Mouse (Mus musculus): Measurements from ENCODE around the gene 1810055G02Rik. TPM values are rescaled to one million over a fixed set of nuclear protein-coding genes. Genes with fewer than 3 reads are reported as not detected.

1810055G02Rik gene
- polyA plus RNA-seq (2012; rRNA removed), result 32.8 and 37.2 TPM in 2 replicates

DNA sequence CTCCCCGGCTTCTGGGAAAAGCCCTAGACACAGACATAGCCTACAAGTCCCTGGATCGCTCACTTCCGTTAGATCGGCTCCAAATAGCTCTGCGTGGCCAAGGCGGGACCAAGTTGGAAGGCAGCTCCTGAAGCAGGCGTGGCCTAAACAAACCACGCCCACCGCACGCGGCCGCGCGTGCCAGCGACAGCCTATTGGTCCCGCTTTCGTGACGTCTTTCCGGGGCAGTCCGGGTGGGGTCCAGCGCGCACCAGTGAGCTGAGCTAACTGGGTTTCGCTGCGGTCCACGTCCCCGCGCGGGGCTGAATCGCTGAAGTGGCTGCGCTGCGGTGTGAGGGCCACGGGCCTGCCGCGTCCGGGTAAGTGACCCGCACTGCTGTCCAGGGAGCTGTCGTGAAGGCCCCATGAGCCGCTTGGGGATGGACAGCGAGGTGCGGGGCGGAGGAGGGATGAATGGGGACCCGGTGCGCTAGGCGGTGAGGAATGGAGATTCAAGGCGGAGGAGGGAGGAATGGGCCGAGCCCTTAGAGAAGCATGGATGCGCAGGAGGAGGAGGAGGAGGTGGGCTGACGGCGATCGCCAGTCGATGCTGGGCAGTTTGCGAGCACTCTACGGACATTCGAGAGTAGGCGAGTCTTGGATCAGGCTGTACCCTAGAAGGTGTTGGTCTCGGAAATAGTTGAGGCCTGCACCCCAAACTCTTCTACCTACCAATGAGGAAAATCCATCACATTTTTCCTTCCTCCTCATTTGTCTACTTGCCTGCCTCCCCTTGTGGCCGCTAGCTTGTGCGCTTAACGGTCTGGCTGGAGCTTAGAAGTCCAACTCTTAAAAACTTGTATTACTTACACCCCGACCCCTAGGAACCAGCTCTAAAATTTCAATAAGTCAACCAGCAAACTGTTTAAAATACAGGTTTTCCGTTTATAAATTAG, at the start of gene 1810055G02Rik:
Gene 1810055G02Rik, plus strand, starts transcription at position 216 of the 935 bp plus-strand sequence.
- DNase-seq (ENCODE audit: extremely low spot score in 1 of 2, low spot score in 1 of 2), result peak; percentile 97 to 99

DNA sequence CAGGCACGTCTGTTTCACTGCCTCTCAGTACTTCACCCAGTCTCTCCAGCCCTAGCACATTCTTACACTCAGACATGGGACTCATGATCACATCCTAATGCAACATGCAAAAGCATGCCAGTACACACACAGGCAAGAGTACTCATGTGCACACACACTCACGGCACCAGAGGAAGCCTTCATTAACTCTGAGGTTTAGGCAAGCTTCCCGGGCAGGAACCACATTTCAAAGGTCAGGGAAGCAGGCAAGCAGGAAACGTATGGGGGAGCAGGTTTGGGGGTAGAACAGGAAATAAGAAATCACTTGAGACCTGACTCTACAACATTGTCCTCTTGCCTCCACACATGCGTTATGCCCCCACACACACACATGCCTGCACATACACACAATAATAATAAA, 42.6 kb upstream of the 1810055G02Rik start:
- no peak for DNase-seq (ENCODE audit: extremely low spot score in 1 of 2, low spot score in 1 of 2)

GRCm38 (mm10) chr19:3666632-3667031, 41.5 kb upstream of the 1810055G02Rik start:
- no peak for DNase-seq (ENCODE audit: extremely low spot score in 1 of 2, low spot score in 1 of 2)

DNA sequence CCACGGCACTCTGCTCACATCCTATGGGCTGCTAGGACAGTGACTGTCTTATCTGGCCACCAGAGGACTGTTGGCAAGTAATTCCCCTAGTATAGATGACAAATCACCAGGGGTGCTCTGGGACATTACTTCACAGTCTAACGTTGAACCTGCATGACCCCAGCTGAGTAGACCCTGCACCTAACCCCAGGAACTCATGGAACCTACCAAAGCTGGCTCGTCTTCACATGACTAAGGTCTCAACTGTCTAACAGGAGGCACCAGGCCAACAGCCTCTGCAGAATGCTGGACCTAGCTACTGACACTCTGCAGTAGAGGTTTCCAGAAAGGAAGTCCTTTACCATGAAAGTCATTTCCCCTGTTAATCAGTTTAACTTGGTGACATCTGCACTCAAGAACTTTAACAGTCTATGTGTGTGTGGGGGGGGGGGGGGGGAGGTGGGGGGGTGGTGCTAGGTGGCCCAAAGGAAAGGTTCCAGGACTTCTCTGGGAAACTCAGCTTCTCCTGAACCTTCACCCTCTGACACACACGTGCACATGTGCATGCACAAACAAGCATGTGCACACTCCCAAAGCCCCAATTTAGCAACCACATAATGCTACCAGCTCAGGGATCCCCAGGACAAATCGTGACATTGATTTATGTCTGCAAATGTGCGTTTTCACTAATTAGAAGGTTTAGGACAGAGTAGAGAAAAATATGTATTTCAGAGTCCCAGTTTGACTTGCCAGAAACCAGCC, 40.8 kb upstream of the 1810055G02Rik start:
- no peak for DNase-seq (ENCODE audit: extremely low spot score in 1 of 2, low spot score in 1 of 2)

DNA sequence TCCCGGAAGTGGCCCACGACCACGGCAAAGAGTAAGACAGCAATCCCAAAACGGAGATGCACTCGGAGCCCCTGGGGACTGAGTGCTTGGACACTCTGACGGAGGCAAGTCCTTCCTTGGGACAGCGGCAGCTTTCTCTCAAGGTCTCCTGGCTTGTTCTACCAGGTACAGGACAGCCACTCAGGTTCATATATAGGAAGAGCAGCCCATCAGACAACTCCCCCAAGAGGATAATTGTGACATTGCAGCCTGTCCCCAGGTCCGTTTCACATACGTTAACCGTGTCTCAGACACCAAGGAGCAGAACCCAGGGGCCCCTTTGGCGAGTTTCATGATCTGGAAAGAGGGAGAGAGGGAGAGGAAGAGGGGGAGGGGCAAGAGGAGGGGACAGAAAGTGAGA, 40.1 kb upstream of the 1810055G02Rik start:
- DNase-seq (ENCODE audit: extremely low spot score in 1 of 2, low spot score in 1 of 2), result no peak

DNA sequence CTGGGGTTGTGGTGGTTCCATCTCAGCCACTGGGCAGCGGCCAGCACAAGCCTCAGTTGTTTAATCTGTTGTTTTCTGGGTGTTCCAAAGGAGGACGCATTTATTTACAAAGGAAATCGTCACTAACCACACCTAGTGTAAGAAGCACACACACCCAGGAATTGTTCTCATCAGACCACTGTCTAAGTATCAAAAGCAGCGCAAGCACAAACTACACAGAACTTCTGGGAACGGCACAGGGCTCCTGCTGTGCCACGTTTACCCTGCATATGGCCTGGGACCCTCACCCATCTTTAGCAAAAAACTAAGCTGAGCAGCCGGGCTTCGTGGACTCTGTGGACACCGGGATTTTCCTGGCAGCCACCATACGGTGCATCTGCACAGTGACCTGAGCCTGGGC, 39.5 kb upstream of the 1810055G02Rik start:
- DNase-seq (ENCODE audit: extremely low spot score in 1 of 2, low spot score in 1 of 2), result no peak

- DNase-seq (ENCODE audit: extremely low spot score in 1 of 2, low spot score in 1 of 2), result no peak
Measured at GRCm38 (mm10) chr19:3669100-3669499, 39.0 kb upstream of the 1810055G02Rik start.

- no peak for DNase-seq (ENCODE audit: extremely low spot score in 1 of 2, low spot score in 1 of 2)
Measured at GRCm38 (mm10) chr19:3673149-3673548, 34.9 kb upstream of the 1810055G02Rik start.

- no peak for DNase-seq (ENCODE audit: extremely low spot score in 1 of 2, low spot score in 1 of 2)
Measured at GRCm38 (mm10) chr19:3674122-3674855, 33.8 kb upstream of the 1810055G02Rik start.

GRCm38 (mm10) chr19:3680732-3681131, 27.4 kb upstream of the 1810055G02Rik start:
- no peak for DNase-seq (ENCODE audit: extremely low spot score in 1 of 2, low spot score in 1 of 2)

- peak in 1 of 2 experiments; percentile 32 for DNase-seq (ENCODE audit: extremely low spot score in 1 of 2, low spot score in 1 of 2)
Measured at GRCm38 (mm10) chr19:3681310-3681934, 26.7 kb upstream of the 1810055G02Rik start.

GRCm38 (mm10) chr19:3684414-3684813, 23.7 kb upstream of the 1810055G02Rik start:
- DNase-seq (ENCODE audit: extremely low spot score in 1 of 2, low spot score in 1 of 2), result no peak

DNA sequence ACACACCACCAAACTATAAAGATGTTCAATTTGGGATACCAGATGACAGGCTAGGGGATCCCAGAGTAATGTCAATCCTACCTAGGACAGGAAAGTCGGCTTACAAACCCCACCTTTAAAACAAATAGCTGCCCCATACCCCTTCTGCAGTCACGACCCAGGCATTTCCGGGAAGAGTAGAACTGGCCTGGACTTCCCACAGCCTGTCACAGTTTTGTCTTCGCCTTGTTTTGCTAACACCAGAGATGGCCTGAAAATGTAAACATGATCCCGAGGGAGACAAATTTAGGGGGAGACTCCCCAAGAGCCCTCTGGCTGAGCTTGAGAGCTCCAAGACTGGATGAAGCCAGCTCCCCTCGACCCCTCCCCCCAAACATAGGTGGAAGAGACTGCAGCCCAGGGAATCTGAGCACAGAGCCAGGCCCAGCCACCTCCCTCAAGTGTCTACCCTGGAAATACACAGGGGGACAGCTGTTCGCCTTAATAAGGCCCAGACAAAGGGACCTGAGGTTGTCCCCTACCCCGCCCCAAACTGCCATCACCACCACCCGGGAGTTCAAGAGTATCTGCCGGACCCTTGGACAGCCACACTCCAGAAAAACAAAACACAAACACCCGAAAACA, 23.0 kb upstream of the 1810055G02Rik start:
- DNase-seq (ENCODE audit: extremely low spot score in 1 of 2, low spot score in 1 of 2), result no peak

GRCm38 (mm10) chr19:3685611-3686214, 22.4 kb upstream of the 1810055G02Rik start:
- DNase-seq (ENCODE audit: extremely low spot score in 1 of 2, low spot score in 1 of 2), result no peak

DNA sequence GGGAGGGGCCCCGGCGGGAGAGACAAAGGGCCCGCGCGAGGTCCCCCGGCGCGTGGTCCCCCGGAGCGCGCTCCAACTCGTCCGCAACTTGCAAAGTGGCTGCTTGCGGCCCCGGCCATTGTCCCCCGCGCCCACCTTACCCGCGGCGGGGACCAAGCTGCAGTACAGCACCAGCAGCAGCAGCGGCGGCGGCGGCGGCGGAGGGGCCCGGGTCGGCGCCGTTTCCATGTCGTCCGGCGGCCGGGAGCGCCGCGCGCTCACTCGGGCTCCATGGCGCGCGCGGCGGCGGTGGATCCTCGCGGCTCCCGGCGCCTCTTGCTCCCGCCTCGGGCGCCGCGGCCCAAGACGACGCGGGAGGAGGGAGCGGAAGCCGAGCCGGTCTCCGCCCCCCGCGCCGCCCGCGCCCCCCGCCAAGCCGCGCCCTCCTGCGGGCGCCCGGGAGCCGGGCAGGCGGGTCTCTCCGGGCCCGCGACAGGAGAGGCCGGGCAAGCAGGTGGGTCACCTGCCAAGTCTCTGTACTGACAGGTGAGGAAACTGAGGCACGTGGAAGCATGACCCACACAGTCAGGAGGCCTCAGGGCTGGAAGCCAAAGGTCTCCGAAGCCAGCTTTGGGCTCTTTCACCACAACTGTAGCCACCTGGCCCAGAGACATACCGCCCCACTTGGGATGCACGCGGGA, 21.7 kb upstream of the 1810055G02Rik start, which contains the start of gene Lrp5:
Gene Lrp5, minus strand, starts transcription at position 350 of the 680 bp plus-strand sequence.
- DNase-seq (ENCODE audit: extremely low spot score in 1 of 2, low spot score in 1 of 2), result no peak

DNA sequence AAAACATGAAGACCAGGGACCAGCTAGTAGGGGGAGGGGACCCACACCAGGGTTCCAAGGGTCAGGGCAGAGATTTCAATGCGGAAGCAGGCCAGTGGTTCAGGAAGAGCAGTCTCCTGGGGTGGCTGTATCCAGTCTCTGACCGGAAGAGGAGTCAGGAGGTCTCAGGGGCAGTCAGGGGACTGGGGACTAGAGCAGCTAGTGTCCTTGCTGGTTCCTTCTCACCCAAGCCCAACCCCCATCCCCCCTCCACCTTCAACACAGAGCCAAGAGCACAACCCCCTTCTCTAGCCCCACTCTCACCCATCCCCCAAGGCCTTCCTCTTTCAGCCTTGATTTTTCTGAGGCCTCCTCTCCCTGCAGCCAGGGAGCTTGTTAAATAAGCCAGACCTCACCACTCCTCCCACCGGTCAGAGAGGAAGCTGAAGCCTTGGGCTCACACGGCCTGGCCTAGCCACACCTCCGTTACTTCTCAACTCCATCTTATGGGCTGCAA, 20.4 kb upstream of the 1810055G02Rik start:
- peak in 1 of 2 experiments; percentile 25 for DNase-seq (ENCODE audit: extremely low spot score in 1 of 2, low spot score in 1 of 2)

- no peak for DNase-seq (ENCODE audit: extremely low spot score in 1 of 2, low spot score in 1 of 2)
Measured at GRCm38 (mm10) chr19:3691337-3691736, 16.8 kb upstream of the 1810055G02Rik start.

GRCm38 (mm10) chr19:3692414-3693145, 15.5 kb upstream of the 1810055G02Rik start:
- DNase-seq (ENCODE audit: extremely low spot score in 1 of 2, low spot score in 1 of 2), result no peak
